Mouse (Mus musculus): Measurements from ENCODE around the gene Ank2.

Ank2 gene

DNA sequence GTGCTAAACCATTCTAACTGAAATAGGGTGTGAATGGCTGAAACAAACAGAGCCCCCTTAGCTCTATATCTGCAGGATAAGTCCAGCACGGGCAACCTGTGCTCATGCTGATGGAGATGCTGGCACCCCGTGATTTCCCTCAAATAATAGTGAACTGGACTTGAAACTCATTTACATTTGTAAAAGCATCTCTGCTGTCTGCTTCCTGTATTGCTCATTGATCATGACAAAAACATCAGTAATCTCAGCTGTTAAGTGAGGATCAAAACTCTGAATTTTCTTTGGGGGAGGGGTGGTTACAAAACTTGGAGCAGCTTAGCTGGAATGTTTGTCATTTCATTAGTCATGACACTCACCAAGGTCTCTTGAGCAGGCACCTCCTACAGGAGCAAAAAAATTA, 533.4 kb downstream of the Ank2 start:
- DNase-seq = no peak

DNA sequence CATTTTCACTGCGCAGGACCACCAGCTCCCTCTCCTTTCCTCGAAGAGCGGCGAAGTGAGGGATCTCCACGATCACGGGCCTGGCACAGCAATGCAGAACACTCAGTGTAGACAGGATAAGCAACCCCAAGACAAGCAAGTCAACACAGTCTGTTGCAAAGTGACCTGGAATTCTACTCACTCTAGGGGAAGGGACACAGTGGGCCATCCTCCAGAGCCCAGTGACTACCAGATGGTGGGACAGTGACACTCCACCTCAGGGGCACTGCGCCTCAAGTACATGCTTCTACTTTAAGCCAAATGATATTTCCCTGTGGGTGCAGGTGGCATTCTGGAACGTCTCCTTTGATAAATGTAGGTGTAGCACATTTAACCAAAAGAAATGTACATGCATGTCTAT, 536.8 kb downstream of the Ank2 start:
- no peak for DNase-seq

DNA sequence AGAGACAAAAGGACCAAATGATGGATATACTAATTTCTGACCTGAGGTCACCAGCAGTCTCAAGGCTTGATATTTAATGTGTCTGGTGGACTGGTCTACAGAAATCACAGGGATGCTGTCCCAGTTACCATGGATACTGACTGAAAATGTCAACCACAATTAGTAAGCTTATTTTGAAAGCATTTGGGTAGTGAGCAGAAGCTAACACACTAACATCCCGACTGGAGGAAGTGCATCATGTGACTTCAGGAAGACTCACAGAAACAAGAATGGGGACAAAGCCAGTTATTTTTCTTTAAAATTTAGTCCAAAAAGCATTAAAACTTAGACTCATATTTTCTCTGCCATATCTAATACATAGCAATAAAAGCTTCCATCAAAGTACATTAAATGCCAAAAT, 546.5 kb downstream of the Ank2 start:
- no peak for DNase-seq

DNA sequence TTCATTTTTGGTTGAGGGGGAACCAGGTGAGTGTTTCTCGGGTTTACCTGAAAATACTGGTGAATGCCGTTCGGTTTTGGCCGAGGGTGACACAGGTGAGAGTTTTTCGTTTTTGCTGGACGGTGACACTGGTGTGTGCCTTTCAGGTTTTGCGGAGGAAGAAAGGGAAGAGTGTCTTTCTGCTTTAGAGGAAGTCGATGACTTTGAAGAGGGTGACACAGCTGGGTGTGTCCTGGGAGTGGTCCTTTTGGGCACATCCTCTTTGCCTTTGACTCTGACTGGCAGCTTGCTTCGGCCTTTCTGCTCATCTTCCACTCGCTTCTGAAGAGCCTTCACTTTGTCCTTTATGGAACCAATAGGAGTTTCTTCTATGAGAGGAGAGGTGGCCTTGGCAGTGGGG, 552.6 kb downstream of the Ank2 start:
- no peak for DNase-seq

DNA sequence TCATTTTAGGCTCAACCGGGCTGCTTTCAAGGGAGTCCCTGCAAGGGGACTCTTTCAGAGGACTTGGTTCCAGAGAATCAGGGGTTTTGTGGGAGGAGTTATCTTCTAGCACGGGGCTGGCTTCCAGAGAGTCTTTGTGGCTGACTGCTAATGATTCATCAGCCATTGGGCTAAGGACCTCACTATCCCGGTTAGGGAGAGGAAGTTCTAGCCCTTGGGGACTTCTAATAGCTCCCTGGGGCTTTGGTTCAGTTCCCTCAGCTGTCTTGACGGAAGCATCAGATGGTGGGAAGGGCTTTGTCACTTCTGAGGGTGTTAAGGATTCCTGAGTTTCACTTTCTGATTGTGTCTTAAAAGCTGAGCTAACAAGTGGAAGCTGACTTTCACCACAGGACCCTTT, 554.3 kb downstream of the Ank2 start:
- no peak for DNase-seq

DNA sequence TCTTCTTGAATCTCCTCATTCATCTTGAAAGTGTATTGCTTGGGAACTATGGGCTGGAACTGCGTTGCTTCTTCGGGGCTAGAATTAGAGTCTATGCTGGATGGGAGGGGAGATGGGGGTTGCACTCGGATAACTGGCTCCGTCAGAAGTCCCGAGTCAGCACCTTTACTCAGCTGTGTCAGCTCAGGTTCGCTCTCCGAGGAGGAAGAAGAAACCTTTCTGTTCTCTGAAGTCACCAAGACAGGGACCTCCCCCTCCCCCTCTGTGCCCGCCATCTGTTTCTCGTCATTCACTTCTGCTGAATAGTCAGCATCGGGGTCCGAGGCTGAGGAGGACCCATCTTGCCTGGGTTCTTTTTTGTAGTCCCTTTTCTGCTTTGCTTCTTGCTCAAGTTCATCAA, 555.1 kb downstream of the Ank2 start:
- no peak for DNase-seq

DNA sequence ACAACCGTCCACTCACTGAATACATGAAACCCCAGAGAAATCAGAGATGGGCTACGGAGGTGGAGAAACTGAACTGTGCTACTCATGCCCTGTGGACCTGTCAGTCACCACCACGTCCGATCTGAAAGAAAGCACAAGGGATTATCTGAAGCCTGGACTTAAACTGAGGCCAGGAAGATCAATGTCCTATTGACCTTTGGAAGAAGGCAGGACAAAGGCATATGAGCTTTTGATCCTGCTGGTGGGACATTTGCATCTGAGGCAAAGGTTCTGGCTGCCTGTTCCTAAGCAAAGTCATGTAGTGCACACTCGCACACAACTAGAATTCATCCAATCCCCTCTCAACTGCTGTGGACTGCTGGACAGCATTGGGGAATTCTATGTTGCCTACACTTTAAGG, 558.7 kb downstream of the Ank2 start:
- DNase-seq = no peak

DNA sequence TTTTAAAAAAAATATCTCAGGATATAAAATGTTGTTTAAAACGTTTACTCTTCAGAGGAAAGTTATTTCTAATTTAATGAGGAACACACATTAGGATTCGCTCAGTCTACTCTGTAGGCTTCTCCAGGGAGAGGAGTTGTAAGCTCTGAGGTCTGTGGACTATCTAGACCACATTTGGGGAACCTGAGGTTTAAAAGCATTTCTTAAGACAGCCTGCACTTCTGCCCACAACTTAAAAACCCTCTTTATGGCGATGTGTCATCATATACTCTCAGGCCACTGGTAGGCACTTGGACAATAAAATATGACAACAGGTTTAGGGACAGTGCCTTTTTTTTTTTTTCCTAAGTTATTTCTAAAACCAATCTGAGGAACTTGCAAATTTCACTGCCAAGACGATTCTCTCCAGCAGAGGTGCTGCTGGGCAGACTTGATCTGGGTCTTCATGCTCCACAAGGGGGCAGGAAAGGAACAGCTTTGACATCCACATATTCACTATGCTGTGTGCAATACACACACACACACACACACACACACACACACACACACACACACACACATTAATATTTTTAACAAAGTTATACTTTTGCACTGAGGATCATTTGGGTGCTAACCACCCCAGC, 567.2 kb downstream of the Ank2 start:
- DNase-seq = no peak

DNA sequence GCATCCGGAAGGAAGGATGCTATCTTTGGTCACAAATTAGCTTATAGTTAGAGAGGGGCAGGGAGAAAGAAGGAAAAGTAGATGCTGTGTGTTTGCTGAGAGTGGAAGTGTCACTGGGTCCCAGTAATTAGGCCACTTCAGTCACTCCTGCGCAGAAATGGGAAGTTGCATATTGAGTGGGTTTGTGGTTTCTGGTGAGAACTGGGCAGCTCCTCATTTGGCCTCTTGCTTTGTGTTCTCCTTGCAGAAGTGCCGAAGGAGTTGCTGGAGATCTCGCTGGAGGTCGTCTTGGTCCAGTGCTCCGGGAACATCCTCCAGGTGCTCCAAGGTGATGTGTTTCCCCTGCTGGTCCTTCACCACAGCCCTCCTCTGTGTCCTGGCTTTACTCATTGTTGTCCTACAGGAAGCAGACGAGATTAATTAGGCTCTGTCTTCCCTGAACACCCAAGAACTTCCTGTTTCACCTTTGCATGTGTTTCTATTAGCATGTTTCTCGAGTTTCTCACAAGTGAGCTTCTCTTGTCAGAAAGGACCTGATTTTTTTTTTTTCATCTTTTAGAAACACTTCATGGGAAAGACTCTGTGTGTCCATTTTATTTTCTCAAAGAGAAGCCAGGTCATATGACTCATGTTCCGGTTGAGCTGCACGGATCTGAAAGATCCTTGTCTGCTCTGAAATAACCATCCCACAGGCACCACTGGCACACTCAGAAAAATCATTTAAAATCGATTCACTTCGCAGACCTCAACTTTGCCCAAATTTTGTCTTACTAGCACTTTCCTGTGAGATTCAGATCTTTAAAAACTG, 575.4 kb downstream of the Ank2 start:
- no peak for DNase-seq

DNA sequence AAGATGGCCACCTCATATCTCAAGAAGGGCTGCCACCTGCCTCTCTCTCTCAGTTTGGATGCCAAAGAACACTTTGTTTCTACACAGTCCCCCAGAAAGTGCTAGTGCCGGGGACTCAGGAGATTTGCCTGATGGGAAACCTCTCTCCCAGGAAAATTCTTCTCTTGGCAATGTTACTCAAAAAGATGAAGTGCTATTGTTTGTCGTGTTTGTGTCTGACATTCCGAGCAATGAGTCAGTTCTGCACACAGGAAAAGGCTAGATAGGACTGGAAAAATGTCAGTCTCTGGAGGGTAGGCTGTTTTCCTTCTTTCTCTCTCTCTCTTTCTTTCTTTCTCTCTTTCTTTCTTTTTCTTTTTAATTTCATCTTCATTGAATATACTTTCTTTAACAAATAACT, 577.2 kb downstream of the Ank2 start:
- no peak for DNase-seq

DNA sequence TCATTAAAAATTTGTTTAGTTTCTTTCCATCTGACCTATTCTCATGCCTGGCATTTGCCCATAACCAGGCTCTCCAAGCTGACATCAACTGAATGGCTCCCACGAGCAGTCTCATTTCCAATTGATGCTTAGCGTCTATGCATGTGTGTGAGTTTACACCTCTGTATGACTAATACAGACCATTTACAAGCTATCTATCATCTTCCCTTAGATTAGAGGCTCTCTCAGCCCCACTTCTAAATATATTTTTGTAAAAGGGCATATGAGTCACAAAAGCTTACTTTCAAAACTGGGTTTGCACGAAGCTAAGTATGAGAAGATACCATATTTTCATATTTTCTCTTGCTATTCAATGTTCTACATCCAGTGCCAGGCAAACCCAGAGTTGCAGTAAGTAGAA, 578.9 kb downstream of the Ank2 start:
- DNase-seq = no peak

DNA sequence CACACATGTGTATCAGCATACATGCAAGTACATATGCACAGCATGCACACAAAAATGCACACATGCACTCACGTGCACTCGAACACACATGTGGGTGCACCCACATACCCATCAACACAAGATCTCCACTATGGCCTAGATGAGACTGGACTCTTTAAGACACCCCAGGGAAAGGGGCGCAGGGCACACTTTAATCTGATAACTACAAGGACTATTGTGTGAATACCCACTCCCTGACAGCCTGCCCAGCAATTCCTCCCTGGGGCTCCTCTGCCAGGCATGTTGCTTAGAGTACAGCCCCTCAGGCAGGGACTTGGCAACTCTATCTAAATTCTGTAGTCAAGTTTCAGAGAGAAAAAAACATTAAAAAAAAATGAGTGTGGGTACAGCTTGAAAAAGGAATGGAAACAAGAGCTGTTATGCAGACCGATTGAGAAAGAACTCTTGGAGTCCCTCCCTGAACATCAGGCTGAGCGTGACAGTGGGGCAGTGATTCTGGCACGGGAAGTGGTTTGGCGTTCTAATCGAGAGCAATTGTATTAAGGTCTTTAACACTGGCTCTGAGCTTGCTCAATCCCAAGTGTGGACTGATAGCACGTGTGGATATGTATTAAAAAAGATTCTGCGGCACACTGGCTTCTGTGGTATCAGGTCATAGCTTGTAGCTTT, 580.2 kb downstream of the Ank2 start:
- DNase-seq = no peak

DNA sequence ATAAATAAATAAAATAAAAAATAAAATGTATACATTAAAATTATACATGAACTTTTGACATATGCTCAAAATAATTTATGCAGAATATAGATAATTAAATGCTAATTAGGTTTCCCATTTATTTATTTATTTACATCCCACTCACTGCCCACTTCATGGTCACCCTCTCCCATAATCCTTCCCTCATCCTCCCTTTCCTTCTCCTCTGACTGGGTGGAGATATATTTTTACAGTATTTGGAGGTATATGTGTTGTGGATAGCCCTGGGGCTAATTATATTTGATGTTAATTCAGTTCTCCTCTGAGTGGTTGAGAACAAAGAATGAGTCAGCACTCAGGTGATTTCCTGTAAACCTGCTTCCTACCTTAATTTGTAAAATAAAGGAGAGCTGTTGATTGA, 582.8 kb downstream of the Ank2 start:
- no peak for DNase-seq

DNA sequence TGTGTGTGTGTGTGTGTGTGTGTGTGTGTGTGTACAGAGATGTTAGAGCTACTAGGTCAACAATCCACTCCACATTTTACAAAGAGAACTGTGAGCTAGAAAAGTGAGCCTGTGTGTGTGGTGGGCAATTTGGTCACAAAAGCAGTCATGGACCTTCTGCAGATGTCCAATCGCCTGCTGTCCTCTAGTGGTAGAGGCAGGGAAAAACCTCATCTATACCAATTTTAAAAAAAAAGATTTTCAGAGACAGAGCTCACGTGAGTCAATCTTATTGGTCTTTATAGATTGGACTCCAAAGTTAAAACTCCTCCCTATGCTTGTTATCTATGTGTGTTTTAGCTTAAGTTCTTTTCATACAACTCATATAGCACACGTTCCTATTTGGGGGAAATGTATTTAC, 595.6 kb downstream of the Ank2 start:
- no peak for DNase-seq

DNA sequence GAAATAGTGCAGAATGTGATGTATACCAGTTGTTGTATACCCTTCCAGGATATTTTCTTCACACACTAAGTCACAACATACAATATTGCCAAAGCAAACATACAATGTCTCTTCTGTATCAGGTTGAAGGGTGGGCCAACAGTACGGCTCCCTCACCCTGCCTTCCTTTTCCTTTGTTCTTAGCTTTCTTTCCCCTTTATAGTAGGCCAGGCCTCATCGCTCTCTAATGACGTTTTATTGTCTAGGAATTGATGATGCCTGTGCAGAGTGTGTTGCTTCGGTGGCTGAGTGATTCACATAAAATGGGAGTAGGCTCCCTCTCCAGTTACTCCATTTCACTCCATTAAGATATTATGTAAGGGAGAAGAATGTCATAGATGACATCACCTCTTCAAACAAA, 612.5 kb downstream of the Ank2 start:
- DNase-seq = no peak

DNA sequence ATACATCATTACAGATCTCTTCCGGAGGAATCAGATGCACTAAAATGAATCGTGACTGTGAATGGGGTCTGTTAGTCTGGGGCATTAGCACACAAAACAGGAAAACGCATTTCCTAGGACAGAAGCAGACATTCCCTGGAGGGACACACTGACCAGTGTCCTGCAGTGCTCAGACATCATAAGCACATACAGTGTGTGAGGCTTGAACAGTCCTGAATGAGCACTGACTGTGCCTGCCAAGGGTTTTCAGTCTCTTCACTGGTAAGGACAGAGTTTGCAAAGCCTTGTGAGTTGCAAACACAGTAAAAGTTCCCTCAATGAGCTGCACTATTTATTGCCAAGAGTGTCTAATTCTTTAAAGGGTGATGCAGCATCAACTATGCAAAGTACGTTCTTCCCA, 613.1 kb downstream of the Ank2 start:
- DNase-seq = no peak

DNA sequence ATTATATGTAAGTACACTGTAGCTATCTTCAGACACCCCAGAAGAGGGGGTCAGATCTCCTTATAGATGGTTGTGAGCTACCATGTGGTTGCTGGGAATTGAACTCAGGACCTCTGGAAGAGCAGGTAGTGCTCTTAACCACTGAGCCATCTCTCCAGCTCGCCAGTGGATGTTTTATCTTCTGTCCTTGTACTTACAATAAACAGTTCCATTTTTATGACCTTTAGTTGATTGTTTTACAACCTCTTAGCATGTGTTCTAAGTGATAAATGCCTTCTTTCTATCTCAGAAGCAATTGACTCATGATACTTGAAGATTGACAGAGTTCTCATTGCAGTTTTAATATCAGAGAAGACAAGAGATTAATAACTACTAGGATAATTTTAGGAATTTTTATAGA, 620.9 kb downstream of the Ank2 start:
- no peak for DNase-seq
